Comparison of ENCODE assay signal across 14 mouse cellular contexts in the genomic region with DNA sequence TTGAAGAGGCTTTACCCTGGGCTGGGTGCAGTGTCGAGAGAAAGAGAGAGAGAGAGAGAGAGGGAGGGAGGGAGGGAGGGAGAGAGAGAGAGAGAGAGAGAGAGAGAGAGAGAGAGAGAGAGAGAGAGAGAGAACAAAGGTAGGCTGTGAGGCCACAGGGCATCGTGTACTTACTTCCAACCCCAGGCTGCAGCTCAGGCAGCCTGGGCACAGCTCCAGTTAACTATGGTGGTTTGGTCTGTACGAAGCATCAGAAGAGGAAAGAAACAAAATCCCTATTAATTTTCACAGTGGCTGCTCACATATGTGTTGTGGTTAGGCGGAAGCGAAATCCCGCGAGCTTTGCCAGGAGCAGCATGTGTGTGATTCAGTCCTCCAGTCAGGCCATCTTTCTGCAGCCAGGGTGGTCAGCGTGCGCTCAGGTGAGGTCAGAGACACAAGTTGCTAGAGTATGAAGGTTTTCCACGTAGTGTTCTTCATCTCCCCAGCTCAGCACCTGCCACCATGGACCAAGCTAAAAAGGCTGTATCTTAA.
A peak's percentile ranks its signal among the peaks of the same experiment; 100 is the strongest.
DNase-seq lines count a peak whose midpoint lies in the region; ATAC-seq lines count a peak whose summit lies in the region.
"Had no signal": no experiment of that assay in that cellular context is flagged by ENCODE, and none has a peak within 500 bp of the region (broad histone marks: within the 10 kb centered on the region; RNA-seq: fewer than 3 reads in every experiment).

No protein-coding gene starts in this region.

- H3K9me3 ChIP-seq in midbrain, embryonic 12.5 days: no peaks in the 10 kb centered on the region
- no peaks in the 10 kb centered on the region for H3K9me3 ChIP-seq in midbrain, embryonic 16.5 days (replicated peaks; ENCODE audit: control insufficient read depth, low read length, poor library complexity, severe bottlenecking)
- H3K9me3 ChIP-seq in limb, embryonic 10.5 days (replicated peaks): no peaks in the 10 kb centered on the region

- no peaks in the 10 kb centered on the region for H3K27me3 ChIP-seq in midbrain, embryonic 12.5 days
- H3K27me3 ChIP-seq in midbrain, embryonic 16.5 days (ENCODE audit: control insufficient read depth, insufficient read depth, low read depth, low read length): no peaks in the 10 kb centered on the region
- H3K27me3 ChIP-seq in limb, embryonic 10.5 days (ENCODE audit: low read depth, poor library complexity, severe bottlenecking): no peaks in the 10 kb centered on the region

- 42% methylated on average over 10 of the region's 10 CpGs for WGBS in midbrain, embryonic 12.5 days
- WGBS in midbrain, embryonic 16.5 days: 31% methylated on average over 10 of the region's 10 CpGs
- WGBS in limb, embryonic 10.5 days: 51% methylated on average over 10 of the region's 10 CpGs

- H3K4me2 ChIP-seq in midbrain, embryonic 12.5 days (replicated peaks): no peak overlapping the region
- no peak overlapping the region for H3K4me2 ChIP-seq in midbrain, embryonic 16.5 days (ENCODE audit: low read length)

- peak; percentile 16 for DNase-seq in embryo, embryonic 11 days
- DNase-seq in embryo, embryonic 10 days (ENCODE audit: low spot score): no peak
- no peak for DNase-seq in limb, embryonic 10.5 days (ENCODE audit: low spot score)
- DNase-seq in right cerebral cortex, postnatal 36 days (ENCODE audit: low spot score in 2 of 2): no peak
- no peak for DNase-seq in adrenal gland, postnatal 10 days
- DNase-seq in layer of hippocampus, postnatal 36 days: no peak
- DNase-seq: adrenal gland, postnatal 25 days; liver; lung, adult 2 months; spleen, adult 18-20 months; thymus, postnatal 4 days had no signal

- no peaks in the 10 kb centered on the region for H3K36me3 ChIP-seq in midbrain, embryonic 12.5 days
- no peaks in the 10 kb centered on the region for H3K36me3 ChIP-seq in midbrain, embryonic 16.5 days (ENCODE audit: control insufficient read depth, insufficient read depth, low read length)
- H3K36me3 ChIP-seq in limb, embryonic 10.5 days: no peaks in the 10 kb centered on the region

- H3K4me1 ChIP-seq in midbrain, embryonic 12.5 days: peaks cover 10% of the 10 kb centered on the region; the same call in 1 of the 2 replicates
- H3K4me1 ChIP-seq in midbrain, embryonic 16.5 days (ENCODE audit: control insufficient read depth, insufficient read depth, low read length): peaks cover 6% of the 10 kb centered on the region
- peaks cover 28% of the 10 kb centered on the region for H3K4me1 ChIP-seq in limb, embryonic 10.5 days

- ATAC-seq in midbrain, embryonic 12.5 days (ENCODE audit: low FRiP score, low read depth): peak; percentile 32; the same call in 1 of the 2 replicates
- ATAC-seq in midbrain, embryonic 16.5 days: no peak
- ATAC-seq: inflammation-experienced regulatory T-cells, adult 6 months had no signal

- H3K27ac ChIP-seq in midbrain, embryonic 12.5 days (replicated peaks): no peak overlapping the region
- H3K27ac ChIP-seq in midbrain, embryonic 16.5 days (ENCODE audit: low read length): no peak overlapping the region
- 0 out of 2 replicates have a peak overlapping the region, but pooled peaks have one; percentile 1 for H3K27ac ChIP-seq in limb, embryonic 10.5 days

- no peak overlapping the region for H3K4me3 ChIP-seq in midbrain, embryonic 12.5 days
- no peak overlapping the region for H3K4me3 ChIP-seq in midbrain, embryonic 16.5 days (ENCODE audit: low read depth, low read length)
- no peak overlapping the region for H3K4me3 ChIP-seq in limb, embryonic 10.5 days

- H3K9ac ChIP-seq in midbrain, embryonic 12.5 days (replicated peaks): no peak overlapping the region
- no peak overlapping the region for H3K9ac ChIP-seq in midbrain, embryonic 16.5 days (ENCODE audit: low read depth, low read length)
